Mouse (Mus musculus): ENCODE measurements at regions not wholly inside any gene's neighbourhood (a gene's known extent, or its start where the extent isn't known, plus 50 kb on each side); places are given as distances from the start of the nearest gene placed in this dataset.
A peak's percentile ranks its signal among the peaks of the same experiment; 100 is the strongest.

GRCm38 (mm10) chr5:18080761-18081160 lies 118.4 kb downstream of the Gnat3 start:
- DNase-seq (ENCODE audit: low spot score in 2 of 2) = no peak

- no peak for DNase-seq (ENCODE audit: low spot score in 2 of 2)
These were observed 119.9 kb downstream of the Gnat3 start for GRCm38 (mm10) chr5:18082219-18082618.

- DNase-seq (ENCODE audit: low spot score in 2 of 2) = no peak
These were observed 121.4 kb downstream of the Gnat3 start for GRCm38 (mm10) chr5:18083789-18084188.

GRCm38 (mm10) chr5:18085456-18085855 lies 123.1 kb downstream of the Gnat3 start:
- DNase-seq (ENCODE audit: low spot score in 2 of 2) = peak in 1 of 2 experiments; percentile 18

- DNase-seq (ENCODE audit: low spot score in 2 of 2) = peak; percentile 55 to 67
These were observed 125.6 kb downstream of the Gnat3 start for GRCm38 (mm10) chr5:18087919-18088445.

GRCm38 (mm10) chr5:18089956-18090355 lies 127.6 kb downstream of the Gnat3 start:
- no peak for DNase-seq (ENCODE audit: low spot score in 2 of 2)

GRCm38 (mm10) chr5:18114905-18115689 lies 152.7 kb downstream of the Gnat3 start:
- DNase-seq (ENCODE audit: low spot score in 2 of 2) = no peak

- no peak for DNase-seq (ENCODE audit: low spot score in 2 of 2)
These were observed 173.7 kb downstream of the Gnat3 start for GRCm38 (mm10) chr5:18135794-18136678.

GRCm38 (mm10) chr5:18137450-18138061 lies 175.2 kb downstream of the Gnat3 start:
- peak; percentile 19 to 85 for DNase-seq (ENCODE audit: low spot score in 2 of 2)

GRCm38 (mm10) chr5:18152241-18152640 lies 189.9 kb downstream of the Gnat3 start:
- no peak for DNase-seq (ENCODE audit: low spot score in 2 of 2)

GRCm38 (mm10) chr5:18153703-18154102 lies 191.4 kb downstream of the Gnat3 start:
- no peak for DNase-seq (ENCODE audit: low spot score in 2 of 2)

- DNase-seq (ENCODE audit: low spot score in 2 of 2) = no peak
These were observed 196.6 kb downstream of the Gnai1 start for GRCm38 (mm10) chr5:18163515-18163914.

- no peak for DNase-seq (ENCODE audit: low spot score in 2 of 2)
These were observed 182.3 kb downstream of the Gnai1 start for GRCm38 (mm10) chr5:18177810-18178209.

GRCm38 (mm10) chr5:18211395-18212057 lies 148.6 kb downstream of the Gnai1 start:
- no peak for DNase-seq (ENCODE audit: low spot score in 2 of 2)
